Mouse (Mus musculus) liver, embryonic 13.5 days (tissue): ENCODE measurements around the gene Arrdc2. TPM values are rescaled to one million over a fixed set of nuclear protein-coding genes. Genes with fewer than 3 reads are reported as not detected.

ENCODE experiments used
- ATAC-seq: fragments of 200-750 bp; cut with Nextera tagmentation; 2 replicates; pipeline ENCODE4 v1.8.0; 2017; ENCODE audit warnings: low read depth, mild to moderate bottlenecking, moderate number of reproducible peaks, moderate library complexity
- DNase-seq: peaks from one replicate; pipeline ENCODE4 v3.0.0; 2022
- H3K27ac ChIP-seq: fragments of 300-500 bp; sonication (generic); 2 replicates; pipeline ENCODE4 v1.5.1; 2015; ENCODE audit warnings: moderate library complexity, mild to moderate bottlenecking, inconsistent platforms
- H3K27me3 ChIP-seq: fragments of 300-500 bp; sonication (generic); 2 replicates; pipeline ENCODE4 v1.6.1; 2015; ENCODE audit warnings: mild to moderate bottlenecking, inconsistent platforms
- H3K36me3 ChIP-seq: fragments of 300-500 bp; sonication (generic); 2 replicates; pipeline ENCODE4 v1.6.1; 2015; ENCODE audit warnings: mild to moderate bottlenecking, inconsistent platforms
- H3K4me1 ChIP-seq: fragments of 300-500 bp; sonication (generic); replicated peaks from 2 replicates; pipeline ENCODE4 v1.6.1; 2015; ENCODE audit warnings: inconsistent platforms
- H3K4me2 ChIP-seq: fragments of 300-500 bp; sonication (generic); 2 replicates; pipeline ENCODE4 v1.6.1; 2015; ENCODE audit warnings: inconsistent platforms, mild to moderate bottlenecking, moderate library complexity
- H3K4me3 ChIP-seq: fragments of 300-500 bp; sonication (generic); replicated peaks from 2 replicates; pipeline ENCODE4 v1.5.1; 2015; ENCODE audit warnings: mild to moderate bottlenecking, inconsistent platforms
- H3K9ac ChIP-seq: fragments of 300-500 bp; sonication (generic); 2 replicates; pipeline ENCODE4 v1.6.1; 2015; ENCODE audit warnings: mild to moderate bottlenecking, inconsistent platforms
- H3K9me3 ChIP-seq: fragments of 300-500 bp; sonication (generic); replicated peaks from 2 replicates; pipeline ENCODE4 v1.6.1; 2016; ENCODE audit warnings: inconsistent platforms
- WGBS: fragments of 180-500 bp; shearing (Covaris S2); methylation state at CpG from one replicate; pipeline ENCODE4 v1.1.7; 2015; ENCODE audit not compliant: insufficient replicate concordance; 5-methylcytosine and 5-hydroxymethylcytosine counted together
- polyA plus RNA-seq: library from polyadenylated mRNA; unstranded; fragments of >200 nt; fragmentation: Nextera tagmentation; extraction: Ambion mirVana; gene quantifications from 2 replicates; pipeline ENCODE4 v1.2.1, GENCODE M21; 2015

Arrdc2 gene
- polyA plus RNA-seq, 1 experiment from 2014 or later: 11.7 TPM

DNA sequence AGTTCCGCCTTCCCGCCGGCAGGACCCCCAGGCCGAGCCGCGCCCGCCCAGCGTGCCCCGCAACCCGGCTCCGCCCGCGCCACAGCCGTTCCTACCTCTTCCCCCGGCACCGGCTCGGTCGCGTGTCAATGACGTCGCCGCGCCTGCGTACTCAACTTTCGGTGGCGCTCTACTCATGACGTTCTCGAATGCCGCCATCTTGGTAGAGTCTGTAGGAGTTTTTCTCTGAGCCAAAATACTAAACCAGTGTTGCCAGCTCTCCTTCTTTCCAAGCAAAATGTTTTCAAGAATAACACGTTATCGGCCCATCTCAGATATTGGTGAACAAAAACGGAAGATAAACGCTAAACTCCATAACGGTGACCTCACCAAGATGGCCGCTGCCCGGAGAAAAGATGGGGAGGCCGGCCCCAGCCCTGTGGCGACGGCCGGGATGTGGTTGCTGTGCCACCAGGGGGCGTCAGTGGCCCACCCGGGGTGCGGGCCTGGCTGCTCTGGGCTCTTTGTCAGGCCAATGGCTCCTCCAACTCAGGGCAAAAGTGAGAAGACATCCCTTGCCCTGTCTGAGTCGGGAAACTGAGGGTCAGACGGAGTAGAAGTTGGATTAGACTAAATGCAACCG is 34.0 kb upstream of the Arrdc2 start, which contains the start of gene Ccdc124:
Ccdc124 (minus strand) TSS at position 572 of the 622 bp plus-strand sequence.
- Histone ChIP-seq H3K9me3 (no peaks in the 10 kb centered on the region), H3K4me1 (peaks cover 51% of the 10 kb centered on the region), H3K27ac (peak within 1 kb of the TSS; percentile 84), H3K4me2 (peak within 1 kb of the TSS; percentile 92), H3K27me3 (no peaks in the 10 kb centered on the region), H3K9ac (peak within 1 kb of the TSS; percentile 84), H3K36me3 (0 out of 2 replicates have a peak, but pooled peaks cover 5% of the 10 kb centered on the region), H3K4me3 (peak within 1 kb of the TSS; percentile 88)
- DNase-seq (peak; percentile 93), ATAC-seq (peak; percentile 85)
- WGBS: 1% methylated on average over 46 of the region's 46 CpGs

- no peaks in the 10 kb centered on the region for H3K27me3 ChIP-seq
- H3K27ac ChIP-seq: peak overlapping the region; percentile 84
- peaks cover 56% of the 10 kb centered on the region for H3K4me1 ChIP-seq
- peaks cover 11% of the 10 kb centered on the region for H3K36me3 ChIP-seq
- H3K9ac ChIP-seq: peak overlapping the region; percentile 84
- 3% methylated on average over 31 of the region's 31 CpGs for WGBS
- ATAC-seq (no peak), DNase-seq (no peak)
- peak overlapping the region; percentile 92 for H3K4me2 ChIP-seq
- H3K4me3 ChIP-seq: peak overlapping the region; percentile 88
- H3K9me3 ChIP-seq: no peaks in the 10 kb centered on the region
Measured at GRCm38 (mm10) chr8:70872643-70873363, 33.3 kb upstream of the Arrdc2 start.

- no peaks in the 10 kb centered on the region for H3K27me3 ChIP-seq
Measured at GRCm38 (mm10) chr8:70871195-70871807, 31.8 kb upstream of the Arrdc2 start.

GRCm38 (mm10) chr8:70869601-70870041 is 30.1 kb upstream of the Arrdc2 start:
- H3K27ac ChIP-seq: peak overlapping the region; percentile 47; the same call in 1 of the 2 replicates
- peaks cover 69% of the 10 kb centered on the region for H3K4me1 ChIP-seq
- peaks cover 15% of the 10 kb centered on the region for H3K36me3 ChIP-seq
- DNase-seq (peak; percentile 67), ATAC-seq (peak; percentile 8; the same call in 1 of the 2 replicates)
- H3K9ac ChIP-seq: 0 out of 2 replicates have a peak overlapping the region, but pooled peaks have one; percentile 37
- peaks cover 9% of the 10 kb centered on the region for H3K27me3 ChIP-seq
- no peak overlapping the region for H3K4me3 ChIP-seq
- H3K9me3 ChIP-seq: no peaks in the 10 kb centered on the region
- peak overlapping the region; percentile 67 for H3K4me2 ChIP-seq
- 49% methylated on average over 16 of the region's 16 CpGs for WGBS

More at GRCm38 (mm10) chr8:70871195-70871807, 31.8 kb upstream of the Arrdc2 start:
- H3K9ac ChIP-seq: peak overlapping the region; percentile 59
- H3K4me2 ChIP-seq: peak overlapping the region; percentile 39; the same call in 1 of the 2 replicates
- ATAC-seq (no peak), DNase-seq (no peak)
- no peaks in the 10 kb centered on the region for H3K9me3 ChIP-seq
- H3K36me3 ChIP-seq: peaks cover 15% of the 10 kb centered on the region
- 0 out of 2 replicates have a peak overlapping the region, but pooled peaks have one; percentile 28 for H3K4me3 ChIP-seq
- peak overlapping the region; percentile 53 for H3K27ac ChIP-seq
- peaks cover 61% of the 10 kb centered on the region for H3K4me1 ChIP-seq
- WGBS: 74% methylated on average over 5 of the region's 5 CpGs

DNA sequence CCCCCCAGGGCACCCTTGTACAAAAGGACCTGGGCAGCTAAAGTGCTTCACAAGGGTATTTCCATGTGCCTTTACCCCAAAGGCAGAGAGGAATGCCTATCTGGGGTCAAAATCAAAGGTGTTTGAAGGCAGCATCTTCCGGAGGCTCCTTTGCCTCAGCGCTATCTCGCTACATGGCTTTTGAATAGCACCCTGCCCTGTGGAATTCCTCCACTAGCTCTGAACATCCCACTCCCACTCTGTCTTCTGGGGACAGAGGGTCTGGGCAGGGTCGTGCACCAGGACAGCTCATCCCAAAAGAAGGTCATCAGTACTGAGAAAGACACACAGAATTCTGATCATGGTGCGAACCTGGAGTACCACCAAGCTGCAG is 29.7 kb upstream of the Arrdc2 start:
- H3K36me3 ChIP-seq: peaks cover 15% of the 10 kb centered on the region
- no peak for ATAC-seq
- H3K9me3 ChIP-seq: no peaks in the 10 kb centered on the region
- 56% methylated on average over 5 of the region's 5 CpGs for WGBS
- H3K27ac ChIP-seq: peak overlapping the region; percentile 47
- peak overlapping the region; percentile 38 for H3K4me3 ChIP-seq
- no peak for DNase-seq
- H3K9ac ChIP-seq: peak overlapping the region; percentile 37
- peaks cover 73% of the 10 kb centered on the region for H3K4me1 ChIP-seq
- H3K4me2 ChIP-seq: peak overlapping the region; percentile 67
- peaks cover 14% of the 10 kb centered on the region for H3K27me3 ChIP-seq

DNA sequence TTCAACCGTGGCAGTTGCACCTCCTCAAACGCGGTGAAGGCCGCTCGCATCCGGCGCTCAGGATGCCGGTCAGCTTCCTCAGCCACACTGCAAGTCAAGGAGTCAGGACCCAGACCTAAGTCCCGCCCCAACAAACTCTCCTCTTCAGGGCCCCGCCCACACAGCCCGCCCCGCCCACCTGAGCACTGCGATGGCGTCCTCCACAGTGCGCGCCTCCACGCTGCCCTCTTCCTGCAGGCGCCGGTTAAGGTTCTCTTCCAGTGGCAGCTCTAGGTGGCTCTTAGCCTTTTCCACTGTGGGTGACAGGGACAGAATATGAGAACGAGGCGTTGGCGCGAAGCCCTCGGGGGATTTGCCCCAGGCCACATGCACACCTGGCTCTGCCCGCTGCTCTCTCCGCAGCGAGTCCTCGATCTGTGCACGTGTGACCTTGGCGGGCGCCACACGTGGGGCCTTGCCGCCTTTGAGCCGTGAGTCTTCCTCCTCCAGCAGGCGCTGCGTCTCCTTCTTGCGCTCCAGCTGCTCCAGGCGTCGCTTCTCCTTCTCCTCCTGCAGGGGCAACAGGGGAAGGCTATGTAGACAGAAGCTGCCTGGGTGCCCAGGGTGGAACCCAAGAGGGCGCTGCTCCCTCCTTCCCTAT is 29.2 kb upstream of the Arrdc2 start:
- peak overlapping the region; percentile 47; the same call in 1 of the 2 replicates for H3K27ac ChIP-seq
- peaks cover 15% of the 10 kb centered on the region for H3K36me3 ChIP-seq
- ATAC-seq (peak; percentile 22; the same call in 1 of the 2 replicates), DNase-seq (peak; percentile 63)
- H3K9ac ChIP-seq: peak overlapping the region; percentile 37
- peaks cover 19% of the 10 kb centered on the region for H3K27me3 ChIP-seq
- no peaks in the 10 kb centered on the region for H3K9me3 ChIP-seq
- 41% methylated on average over 40 of the region's 40 CpGs for WGBS
- peak overlapping the region; percentile 67 for H3K4me2 ChIP-seq
- peaks cover 74% of the 10 kb centered on the region for H3K4me1 ChIP-seq
- H3K4me3 ChIP-seq: peak overlapping the region; percentile 38

DNA sequence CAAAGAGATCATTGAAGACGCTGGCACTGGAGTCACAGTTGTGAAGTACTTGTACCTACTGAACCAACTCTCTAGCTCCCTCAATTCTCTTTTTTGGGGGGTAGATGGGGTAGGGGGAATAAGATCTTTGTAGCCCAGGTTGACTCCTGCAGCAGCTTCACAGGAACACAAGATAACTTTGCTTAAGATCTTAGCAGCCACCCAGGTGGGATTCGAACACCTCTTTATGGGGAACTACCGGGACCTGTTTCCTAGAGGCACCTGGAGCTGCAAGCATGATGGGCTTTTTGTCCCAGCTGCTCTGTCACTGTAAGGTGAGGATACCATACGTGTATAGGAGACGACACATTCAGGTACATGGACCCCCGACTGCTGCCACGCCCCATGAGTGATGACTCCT is 27.0 kb upstream of the Arrdc2 start:
- Histone ChIP-seq H3K4me2 (peak overlapping the region; percentile 88), H3K4me1 (peaks cover 73% of the 10 kb centered on the region), H3K36me3 (peaks cover 15% of the 10 kb centered on the region), H3K9me3 (no peaks in the 10 kb centered on the region), H3K27ac (peak overlapping the region; percentile 91), H3K9ac (0 out of 2 replicates have a peak overlapping the region, but pooled peaks have one; percentile 68), H3K27me3 (peaks cover 40% of the 10 kb centered on the region), H3K4me3 (peak overlapping the region; percentile 74)
- DNase-seq (no peak), ATAC-seq (no peak)
- WGBS: 86% methylated on average over 7 of the region's 7 CpGs

DNA sequence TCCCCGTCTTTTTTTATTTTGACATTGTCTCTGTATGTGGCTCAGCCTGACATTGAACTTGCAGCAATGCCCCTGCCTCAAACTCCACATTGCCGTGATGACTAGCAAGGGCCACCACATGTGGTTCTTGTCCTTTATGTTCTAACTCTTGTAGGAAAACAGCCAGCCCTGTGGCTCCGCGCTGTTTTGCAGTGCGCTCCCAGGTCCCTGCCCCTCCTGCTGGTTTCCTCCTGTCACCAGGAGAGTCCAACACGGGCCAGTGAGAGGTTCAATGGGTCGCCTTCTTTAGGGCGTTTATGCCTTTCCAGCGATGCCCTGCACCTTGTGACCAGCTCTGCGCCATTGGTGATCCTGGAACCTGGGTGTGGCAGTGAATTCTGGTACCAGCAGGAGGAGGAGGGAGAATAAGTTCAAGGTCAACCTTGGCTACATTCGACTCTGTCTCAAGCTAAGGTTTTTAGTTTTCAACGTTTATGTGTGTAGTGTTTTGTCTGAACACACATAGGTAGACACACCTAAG is 26.5 kb upstream of the Arrdc2 start:
- H3K9me3 ChIP-seq: no peaks in the 10 kb centered on the region
- H3K27ac ChIP-seq: peak overlapping the region; percentile 91
- DNase-seq: no peak
- peak overlapping the region; percentile 88 for H3K4me2 ChIP-seq
- peak overlapping the region; percentile 68 for H3K9ac ChIP-seq
- peaks cover 68% of the 10 kb centered on the region for H3K4me1 ChIP-seq
- peaks cover 45% of the 10 kb centered on the region for H3K27me3 ChIP-seq
- H3K36me3 ChIP-seq: peaks cover 15% of the 10 kb centered on the region
- 10% methylated on average over 12 of the region's 12 CpGs for WGBS
- peak; percentile 13; the same call in 1 of the 2 replicates for ATAC-seq
- H3K4me3 ChIP-seq: peak overlapping the region; percentile 74

DNA sequence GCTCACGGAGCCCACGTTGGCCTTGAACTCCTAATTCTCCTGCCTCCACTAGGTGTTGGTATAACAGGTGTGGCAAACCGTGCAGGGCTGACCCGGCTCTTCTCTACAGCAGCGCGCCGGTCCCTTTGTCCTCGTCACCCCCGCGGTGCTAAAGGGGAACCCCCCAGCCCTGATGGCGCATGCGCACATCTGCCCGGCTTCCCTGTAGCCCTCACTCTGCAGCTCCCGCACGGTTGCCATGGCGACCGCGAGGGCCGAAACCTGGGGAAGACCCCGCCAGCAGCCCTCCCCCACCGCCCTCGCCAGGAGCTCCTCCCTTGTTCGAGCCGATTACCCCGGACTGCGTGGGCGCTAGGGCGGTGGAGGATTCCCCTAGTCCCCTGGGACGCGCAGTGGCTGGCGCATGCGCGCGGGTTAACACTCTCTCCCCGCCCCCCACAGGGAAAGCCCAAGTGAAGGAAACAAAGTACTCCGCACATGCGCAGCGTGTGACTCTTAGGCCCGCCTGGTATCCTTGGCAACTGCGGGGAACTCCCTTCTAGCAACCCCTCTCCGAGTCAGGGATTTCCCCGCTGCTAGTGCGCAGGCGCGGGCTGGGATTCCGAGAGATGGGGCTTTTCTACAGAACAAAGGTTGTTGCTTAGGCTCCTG is 26.0 kb upstream of the Arrdc2 start:
- WGBS: under 1% methylated on average over 46 of the region's 46 CpGs
- H3K4me1 ChIP-seq: peaks cover 68% of the 10 kb centered on the region
- H3K36me3 ChIP-seq: peaks cover 15% of the 10 kb centered on the region

GRCm38 (mm10) chr8:70864712-70865221 is 25.2 kb upstream of the Arrdc2 start:
- ATAC-seq: no peak
- Histone ChIP-seq H3K4me1 (peaks cover 63% of the 10 kb centered on the region), H3K36me3 (peaks cover 15% of the 10 kb centered on the region), H3K27ac (no peak overlapping the region), H3K4me3 (peak overlapping the region; percentile 74), H3K9ac (peak overlapping the region; percentile 77), H3K9me3 (no peaks in the 10 kb centered on the region), H3K4me2 (peak overlapping the region; percentile 88), H3K27me3 (peaks cover 53% of the 10 kb centered on the region)
- 2% methylated on average over 24 of the region's 24 CpGs for WGBS
- no peak for DNase-seq

More for the DNA sequence above, 26.0 kb upstream of the Arrdc2 start:
- no peaks in the 10 kb centered on the region for H3K9me3 ChIP-seq
- ATAC-seq (peak; percentile 87), DNase-seq (peak; percentile 97)
- peak overlapping the region; percentile 88 for H3K4me2 ChIP-seq
- peak overlapping the region; percentile 91 for H3K27ac ChIP-seq
- peak overlapping the region; percentile 77 for H3K9ac ChIP-seq
- H3K27me3 ChIP-seq: peaks cover 49% of the 10 kb centered on the region
- H3K4me3 ChIP-seq: peak overlapping the region; percentile 74
